Mouse (Mus musculus) bone marrow, adult 2 months (tissue): ENCODE measurements around the gene Dhfr.

Experiments
- CTCF ChIP-seq: fragments of 200-500 bp; IDR thresholded peaks from 2 replicates; pipeline ENCODE4 v1.5.1; 2011; ENCODE audit warnings: low read length, control low read depth; ENCODE audit not compliant: control insufficient read depth, insufficient read depth
- POLR2A ChIP-seq: fragments of 200-500 bp; IDR thresholded peaks from 2 replicates; pipeline ENCODE4 v1.6.1; 2011; ENCODE audit warnings: low read depth, mild to moderate bottlenecking, control low read depth, low read length, borderline replicate concordance; ENCODE audit not compliant: control insufficient read depth

DNA sequence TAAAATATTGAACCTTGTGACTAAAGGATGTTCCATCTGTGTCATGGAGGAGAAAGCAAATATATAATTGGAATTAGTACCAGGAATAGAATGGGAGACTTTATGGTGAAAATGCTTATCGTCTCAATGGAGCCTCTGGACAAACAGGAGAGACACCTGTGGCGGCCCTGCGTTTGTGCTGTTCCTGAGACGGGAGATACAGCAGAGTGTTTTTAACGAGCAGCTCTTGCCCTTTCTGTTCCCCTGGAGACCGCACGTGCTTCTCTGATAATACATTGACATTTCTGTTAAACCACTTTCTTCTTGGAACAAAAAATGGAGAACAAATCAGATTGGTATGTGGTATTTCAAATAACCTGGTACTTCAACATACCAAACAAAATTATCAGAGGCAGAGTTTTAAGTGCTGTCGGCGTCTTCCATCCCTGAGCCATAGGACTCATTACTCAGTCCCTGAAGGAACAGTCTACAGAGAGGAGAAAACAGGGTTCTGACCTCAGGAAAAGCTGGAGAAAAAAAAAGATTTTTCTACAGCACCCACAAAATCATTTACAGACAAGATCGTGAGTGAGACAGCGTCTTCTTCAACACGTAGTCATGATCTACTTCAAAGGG lies 38.6 kb downstream of the Dhfr start:
- TF ChIP-seq CTCF, result no peak
- no peak for TF ChIP-seq POLR2A
